Mouse (Mus musculus): ENCODE results near the gene Sobp. TPM values are rescaled to one million over a fixed set of nuclear protein-coding genes. Genes with fewer than 3 reads are reported as not detected.

Sobp gene
- 10 to 100 TPM; 59.6 to 62.9 (median 61.6) TPM for total RNA-seq (2022)

GRCm38 (mm10) chr10:43174326-43175155 is at the start of gene Sobp, which contains the start of gene 9030612E09Rik:
Gene Sobp (minus strand): TSS chr10:43174530.
Gene 9030612E09Rik (plus strand): TSS chr10:43174704.
- DNase-seq (ENCODE audit: low spot score in 2 of 2) = peak; percentile 64 to 73

DNA sequence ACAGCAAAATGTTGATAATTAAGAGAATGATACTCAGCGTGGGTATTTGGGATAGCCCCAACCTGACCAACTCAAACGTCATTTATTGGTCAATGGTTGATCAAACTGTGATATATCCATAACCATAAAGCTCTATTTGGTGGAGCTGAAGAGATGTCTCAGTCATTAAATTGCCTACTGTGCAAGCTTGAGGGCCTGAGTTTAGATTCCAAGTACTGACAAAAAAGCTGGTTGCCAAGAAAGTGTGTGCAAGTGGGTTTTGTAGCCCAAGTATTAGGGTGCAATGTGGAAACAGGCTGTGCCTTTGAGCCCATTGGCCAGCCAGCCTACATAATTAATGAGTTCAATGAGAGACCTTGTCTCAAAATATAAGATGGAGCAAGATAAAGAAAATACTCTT is 49.1 kb upstream of the Sobp start:
- DNase-seq (ENCODE audit: low spot score in 2 of 2) = no peak

DNA sequence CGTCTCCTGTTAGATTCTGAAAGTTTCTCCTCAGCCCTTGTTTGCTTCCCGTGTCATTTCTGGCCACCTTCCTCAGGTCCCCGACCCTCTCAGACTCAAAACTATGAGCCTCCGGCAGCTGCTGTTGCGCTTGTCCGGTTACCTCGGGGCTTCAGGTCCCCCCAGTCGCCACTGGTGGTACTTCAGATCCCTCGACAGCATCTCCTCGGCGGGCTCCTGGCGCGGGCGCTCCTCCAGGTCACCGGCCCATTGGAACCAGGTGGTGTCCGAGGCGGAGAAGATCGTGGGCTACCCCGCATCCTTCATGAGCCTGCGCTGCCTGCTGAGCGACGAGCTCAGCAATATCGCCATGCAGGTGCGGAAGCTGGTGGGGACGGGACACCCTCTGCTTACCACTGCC is 47.3 kb upstream of the Sobp start:
- DNase-seq (ENCODE audit: low spot score in 2 of 2) = peak in 1 of 2 experiments; percentile 22

GRCm38 (mm10) chr10:43220910-43221625 is 46.7 kb upstream of the Sobp start, which contains the start of gene Pdss2:
Gene Pdss2 (plus strand): TSS chr10:43221486.
- DNase-seq (ENCODE audit: low spot score in 2 of 2) = peak; percentile 82 to 94

GRCm38 (mm10) chr10:43220479-43220878 is 46.1 kb upstream of the Sobp start:
- DNase-seq (ENCODE audit: low spot score in 2 of 2) = no peak

DNA sequence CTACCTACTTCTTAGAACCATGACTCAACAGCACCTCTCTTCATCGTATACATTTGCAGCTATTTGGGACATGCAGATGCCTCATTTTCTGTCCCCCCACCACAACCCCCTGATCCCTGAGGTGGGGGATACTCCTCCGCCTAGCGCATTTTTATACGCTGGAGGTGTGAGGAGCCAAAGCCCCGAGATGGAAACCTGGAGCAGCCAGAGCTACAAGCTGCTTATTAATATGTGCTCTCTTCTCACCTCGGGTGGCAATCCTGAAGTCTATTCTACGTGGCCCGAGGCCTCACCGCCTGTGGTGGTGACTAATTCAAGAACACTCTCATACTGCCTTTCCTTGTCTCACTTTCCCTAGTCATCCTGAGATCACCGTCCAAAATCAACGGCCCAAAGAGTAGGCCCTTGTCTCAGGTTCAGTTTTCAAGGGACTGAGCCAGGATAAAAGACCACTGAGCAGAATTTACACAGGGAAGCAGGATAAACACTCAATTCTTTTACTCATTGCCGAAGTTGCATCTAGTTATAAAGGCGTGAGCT is 43.1 kb upstream of the Sobp start:
- DNase-seq (ENCODE audit: low spot score in 2 of 2) = no peak

DNA sequence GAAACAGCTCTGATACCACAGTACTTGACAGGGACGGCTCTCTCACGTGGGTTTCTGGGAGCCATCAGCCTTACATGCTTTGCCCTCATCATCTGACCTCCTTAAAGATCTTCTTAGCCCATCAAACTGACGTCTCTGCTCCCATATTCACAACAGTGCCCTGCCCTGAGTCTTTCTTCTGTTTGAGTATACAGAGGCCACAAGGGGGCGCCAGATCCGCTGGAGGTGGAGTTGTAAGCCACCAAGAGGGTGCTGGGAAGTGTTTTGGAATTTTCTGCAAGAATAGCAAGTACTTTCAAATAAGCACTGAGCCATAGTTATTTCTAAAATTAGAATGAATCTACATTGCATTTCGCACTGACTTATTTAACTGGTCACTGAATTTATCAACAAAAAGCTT is 37.5 kb upstream of the Sobp start:
- no peak for DNase-seq (ENCODE audit: low spot score in 2 of 2)

GRCm38 (mm10) chr10:43203865-43204264 is 29.5 kb upstream of the Sobp start:
- DNase-seq (ENCODE audit: low spot score in 2 of 2) = no peak

DNA sequence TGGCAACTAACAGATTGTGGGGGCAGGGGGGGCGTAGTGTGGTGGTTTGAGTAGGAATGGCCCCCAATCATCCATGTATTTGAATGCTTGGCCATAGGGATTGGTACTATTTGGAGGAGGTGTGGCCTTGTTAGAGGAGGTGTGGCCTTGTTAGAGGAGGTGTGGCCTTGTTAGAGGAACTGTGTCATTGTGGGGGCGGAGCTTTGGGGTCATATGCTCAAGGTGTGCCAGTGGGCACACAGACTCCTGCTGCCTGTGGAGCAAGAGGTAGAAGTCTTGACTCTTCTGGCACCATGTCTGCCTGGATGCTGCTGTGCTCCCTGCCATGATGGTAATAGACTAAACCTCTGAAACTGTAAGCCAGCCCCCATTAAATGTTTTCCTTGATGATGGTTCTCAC is 25.9 kb upstream of the Sobp start:
- DNase-seq (ENCODE audit: low spot score in 2 of 2) = no peak

DNA sequence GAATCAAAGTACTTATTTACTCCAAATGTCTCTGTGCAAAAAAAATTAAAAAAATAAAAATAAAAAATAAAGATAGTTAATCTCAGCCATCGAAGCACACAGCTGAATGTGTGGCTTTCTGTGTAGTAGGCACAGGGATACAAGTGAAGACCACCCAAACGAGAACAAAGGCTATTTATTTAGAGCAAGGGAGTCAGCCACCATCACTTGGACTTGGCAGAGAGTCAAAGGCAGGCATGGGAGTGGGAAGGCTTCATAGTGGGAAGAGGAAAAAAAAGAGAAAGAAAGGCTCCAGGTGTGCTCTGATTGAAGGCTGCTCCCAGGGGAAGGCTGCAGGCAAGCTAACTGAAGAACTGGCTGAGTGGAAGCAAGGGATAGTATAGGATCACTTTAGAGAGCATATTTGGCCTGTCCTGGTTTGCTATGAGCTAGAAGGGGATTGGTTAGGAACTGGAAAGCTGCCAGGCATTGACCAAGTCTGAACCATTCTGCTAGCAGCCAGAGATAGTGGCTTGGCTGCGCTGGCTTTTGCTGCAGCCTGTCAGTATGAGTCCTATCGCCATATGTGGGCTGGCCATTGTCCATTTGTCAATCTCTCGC is 6.1 kb upstream of the Sobp start:
- DNase-seq (ENCODE audit: low spot score in 2 of 2) = no peak

DNA sequence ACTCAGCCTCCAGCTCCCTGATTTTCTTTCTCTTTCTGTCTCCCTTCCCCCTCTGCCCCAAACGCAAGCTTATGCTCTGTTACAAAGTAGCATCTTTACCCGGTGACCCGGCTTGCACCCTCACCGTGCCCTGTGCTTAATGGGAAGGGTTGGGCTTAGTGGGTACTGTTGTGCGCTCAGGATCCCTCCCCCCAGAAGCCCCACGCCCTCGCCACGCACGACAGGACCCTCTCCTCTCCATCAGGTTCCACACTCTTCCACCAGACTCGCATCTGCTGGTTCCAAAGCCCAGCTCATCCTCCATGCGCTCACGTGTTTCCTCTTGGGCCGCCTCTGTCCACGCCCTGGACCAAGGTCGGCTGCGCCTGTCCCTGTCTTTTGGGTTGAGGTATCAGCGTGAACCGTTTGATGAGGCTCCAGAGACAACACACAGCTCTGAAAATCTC is 849 bp upstream of the Sobp start:
- peak in 1 of 2 experiments; percentile 44 for DNase-seq (ENCODE audit: low spot score in 2 of 2)

DNA sequence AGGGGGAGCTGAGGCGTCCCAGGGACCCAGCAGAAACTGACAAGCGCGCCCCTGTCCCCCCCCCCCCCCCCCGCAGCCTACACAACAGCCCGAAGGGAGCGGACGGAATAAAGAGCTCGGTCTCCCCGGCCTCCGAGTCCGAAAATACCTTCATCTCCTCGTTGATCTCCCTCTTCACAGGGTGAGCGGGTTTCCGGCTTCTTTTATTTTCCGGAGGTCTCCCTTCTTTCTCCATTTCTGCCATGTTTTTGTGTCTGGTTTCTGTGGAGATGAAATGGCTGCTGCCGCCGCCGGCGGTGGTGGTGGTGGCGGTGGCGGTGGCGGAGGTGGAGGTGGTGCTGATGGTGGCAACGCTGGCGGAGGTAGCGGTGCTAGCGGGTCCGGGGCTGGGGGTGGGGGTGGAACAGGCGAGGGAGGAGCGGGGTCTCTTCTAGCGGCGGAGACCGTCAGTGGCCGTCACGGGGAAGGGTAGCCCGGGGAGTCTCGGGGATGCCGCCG is 453 bp downstream of the Sobp start:
- no peak for DNase-seq (ENCODE audit: low spot score in 2 of 2)

GRCm38 (mm10) chr10:43173141-43173827 is 1.0 kb downstream of the Sobp start:
- DNase-seq (ENCODE audit: low spot score in 2 of 2) = peak; percentile 36 to 40

- no peak for DNase-seq (ENCODE audit: low spot score in 2 of 2)
Measured at GRCm38 (mm10) chr10:43172554-43172953, 1.8 kb downstream of the Sobp start.

DNA sequence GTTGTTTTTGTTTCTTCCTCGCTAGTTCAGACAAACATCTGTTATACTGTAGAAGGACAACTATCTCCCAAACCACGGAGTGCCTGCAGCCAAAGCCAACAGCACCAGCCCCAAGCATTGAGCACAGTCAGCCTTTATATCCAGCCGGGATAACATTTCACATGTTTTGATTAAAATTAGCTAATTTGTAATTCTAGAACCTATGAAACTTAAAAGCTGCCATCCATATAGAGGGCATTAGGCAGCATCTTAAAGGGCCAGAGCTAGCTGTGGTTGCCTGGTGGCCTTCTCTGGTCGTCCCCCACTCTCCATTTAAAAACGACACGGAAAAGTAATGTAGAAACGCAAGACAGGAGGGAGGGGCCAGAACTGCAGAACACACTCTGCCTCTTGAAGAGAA is 2.3 kb downstream of the Sobp start:
- DNase-seq (ENCODE audit: low spot score in 2 of 2) = no peak

GRCm38 (mm10) chr10:43171106-43171505 is 3.2 kb downstream of the Sobp start:
- no peak for DNase-seq (ENCODE audit: low spot score in 2 of 2)

GRCm38 (mm10) chr10:43168847-43169246 is 5.5 kb downstream of the Sobp start:
- DNase-seq (ENCODE audit: low spot score in 2 of 2) = no peak

DNA sequence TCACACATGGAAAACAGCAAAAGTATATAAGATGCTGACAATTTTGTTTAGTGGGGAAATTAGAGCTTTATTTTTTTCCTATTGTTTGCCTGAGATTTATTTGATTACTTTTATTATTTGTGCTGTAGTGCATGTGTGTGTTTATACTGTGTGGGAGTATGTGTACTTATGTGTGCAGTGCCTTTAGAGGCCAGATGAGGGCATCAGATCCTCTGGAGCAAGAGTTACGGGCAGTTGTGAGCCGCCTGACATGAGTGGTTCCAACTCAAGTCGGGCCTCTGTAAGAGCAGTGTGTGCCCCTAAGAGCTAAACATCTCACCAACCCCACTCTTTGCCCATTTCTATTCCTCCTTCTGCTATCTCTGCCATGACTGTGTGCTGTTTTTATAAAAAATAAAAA is 7.5 kb downstream of the Sobp start:
- DNase-seq (ENCODE audit: low spot score in 2 of 2) = no peak

- DNase-seq (ENCODE audit: low spot score in 2 of 2) = no peak
Measured at GRCm38 (mm10) chr10:43166146-43166545, 8.2 kb downstream of the Sobp start.

DNA sequence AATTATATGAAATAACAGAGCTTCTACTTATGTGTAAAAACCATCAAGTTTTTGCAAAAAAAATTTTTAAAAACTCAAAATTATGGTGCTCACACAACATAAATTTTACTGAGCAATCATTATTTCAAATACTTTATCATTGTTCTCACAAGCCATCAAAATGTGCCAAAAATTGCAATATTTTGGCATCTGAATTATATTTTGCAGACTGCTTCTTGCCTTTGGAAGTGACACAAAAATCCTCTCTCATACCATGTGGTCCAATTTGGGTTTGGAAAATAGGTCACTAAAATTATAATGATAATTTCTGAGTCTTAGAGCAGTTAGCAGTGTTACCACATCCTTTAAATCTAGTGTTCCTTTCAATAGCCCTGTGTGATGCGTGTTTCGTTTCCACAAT is 9.9 kb downstream of the Sobp start:
- no peak for DNase-seq (ENCODE audit: low spot score in 2 of 2)

GRCm38 (mm10) chr10:43162318-43162717 is 12.0 kb downstream of the Sobp start:
- DNase-seq (ENCODE audit: low spot score in 2 of 2) = no peak
